Mouse (Mus musculus) heart, embryonic 13.5 days (tissue): ENCODE measurements around the gene Stk35. TPM values are rescaled to one million over a fixed set of nuclear protein-coding genes. Genes with fewer than 3 reads are reported as not detected.
"Not testable (repeated sequence)": the region's sequence is repeated elsewhere in the genome, so short reads cannot be mapped to it uniquely, and the experiment has no call there.

Experiments
- ATAC-seq: fragments of 200-750 bp; cut with Nextera tagmentation; 2 replicates; pipeline ENCODE4 v1.8.0; 2017; ENCODE audit warnings: moderate TSS enrichment; ENCODE audit not compliant: insufficient number of reproducible peaks, low FRiP score, low TSS enrichment; ENCODE audit errors: extremely low read depth
- H3K27ac ChIP-seq: fragments of 300-500 bp; sonication (generic); replicated peaks from 2 replicates; pipeline ENCODE4 v1.5.1; 2015; ENCODE audit warnings: moderate library complexity, mild to moderate bottlenecking, inconsistent platforms
- H3K27me3 ChIP-seq: fragments of 300-500 bp; sonication (generic); replicated peaks from 2 replicates; pipeline ENCODE4 v1.6.1; 2015; ENCODE audit warnings: mild to moderate bottlenecking, inconsistent platforms
- H3K36me3 ChIP-seq: fragments of 300-500 bp; sonication (generic); 2 replicates; pipeline ENCODE4 v1.6.1; 2015; ENCODE audit warnings: mild to moderate bottlenecking, inconsistent platforms
- H3K4me1 ChIP-seq: fragments of 300-500 bp; sonication (generic); 2 replicates; pipeline ENCODE4 v1.6.1; 2015; ENCODE audit warnings: inconsistent platforms
- H3K4me2 ChIP-seq: fragments of 300-500 bp; sonication (generic); 2 replicates; pipeline ENCODE4 v1.6.1; 2015; ENCODE audit warnings: inconsistent platforms, mild to moderate bottlenecking, moderate library complexity
- H3K4me3 ChIP-seq: fragments of 300-500 bp; sonication (generic); 2 replicates; pipeline ENCODE4 v1.5.1; 2015; ENCODE audit warnings: moderate library complexity, mild to moderate bottlenecking, inconsistent platforms
- H3K9ac ChIP-seq: fragments of 300-500 bp; sonication (generic); 2 replicates; pipeline ENCODE4 v1.6.1; 2015; ENCODE audit warnings: inconsistent platforms, mild to moderate bottlenecking, moderate library complexity
- H3K9me3 ChIP-seq: fragments of 300-500 bp; sonication (generic); 2 replicates; pipeline ENCODE4 v1.6.1; 2016; ENCODE audit warnings: inconsistent platforms
- whole genome bisulfite sequencing: fragments of 180-500 bp; shearing (Covaris S2); methylation state at CpG from one replicate; pipeline ENCODE4 v1.1.7; 2015; ENCODE audit warnings: mixed read lengths; 5-methylcytosine and 5-hydroxymethylcytosine counted together
- polyA plus RNA-seq: library from polyadenylated mRNA; unstranded; fragments of >200 nt; fragmentation: Nextera tagmentation; extraction: Ambion mirVana; gene quantifications from 2 replicates; pipeline ENCODE4 v1.2.1, GENCODE M21; 2015

Gene Stk35
- polyA plus RNA-seq, 1 experiment from 2014 or later = 6.1 TPM

DNA sequence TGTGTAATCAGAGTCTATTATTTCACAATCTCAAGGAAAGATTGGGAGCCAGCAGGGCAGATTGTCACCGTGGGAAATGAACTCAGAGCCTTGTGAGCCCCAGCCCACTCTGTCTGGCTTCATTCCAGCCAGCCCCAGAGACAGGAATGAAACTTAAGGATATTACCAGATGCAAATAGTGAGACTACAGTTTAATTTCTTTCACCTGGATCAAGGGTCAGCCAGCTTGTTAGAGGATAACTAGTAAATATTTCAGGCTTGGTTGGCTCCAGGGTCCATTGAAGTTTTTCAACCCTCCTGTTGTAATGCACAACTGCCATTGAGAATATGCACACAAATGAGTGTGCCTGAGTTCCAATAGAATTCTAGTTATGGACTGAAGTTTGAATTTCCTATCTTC is 36.6 kb downstream of the Stk35 start:
- H3K4me3 ChIP-seq = no peak overlapping the region
- 33% methylated on average over 1 of the region's 1 CpGs for WGBS
- no peak overlapping the region for H3K4me2 ChIP-seq
- H3K4me1 ChIP-seq = peaks cover 4% of the 10 kb centered on the region; the same call in 1 of the 2 replicates
- H3K27ac ChIP-seq = no peak overlapping the region
- H3K36me3 ChIP-seq = peaks cover 5% of the 10 kb centered on the region
- no peaks in the 10 kb centered on the region for H3K9me3 ChIP-seq
- H3K9ac ChIP-seq = no peak overlapping the region
- no peaks in the 10 kb centered on the region for H3K27me3 ChIP-seq
- no peak for ATAC-seq

DNA sequence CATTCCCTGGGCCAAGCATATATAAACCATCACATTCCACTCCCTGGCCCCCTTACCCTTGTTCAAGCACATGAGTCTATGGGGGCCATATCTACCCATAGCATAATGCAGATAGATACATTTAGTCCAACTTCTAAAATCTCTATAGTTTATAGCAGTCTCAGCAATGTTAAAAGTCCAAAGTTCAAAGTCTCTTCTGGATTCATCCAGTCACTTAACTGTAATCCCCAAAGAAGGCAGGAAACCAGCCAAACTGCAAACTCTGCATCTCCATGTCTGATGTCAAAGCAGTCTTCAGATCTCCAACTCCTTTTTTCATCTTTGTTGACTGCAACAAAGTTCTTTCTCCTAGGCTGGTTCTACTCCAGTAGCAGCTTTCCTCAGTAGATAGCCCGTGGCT is 38.0 kb downstream of the Stk35 start:
- Histone ChIP-seq H3K4me2 (no peak overlapping the region), H3K9ac (no peak overlapping the region), H3K9me3 (no peaks in the 10 kb centered on the region), H3K4me3 (no peak overlapping the region), H3K4me1 (peaks cover 4% of the 10 kb centered on the region; the same call in 1 of the 2 replicates), H3K27ac (no peak overlapping the region), H3K36me3 (no peaks in the 10 kb centered on the region), H3K27me3 (no peaks in the 10 kb centered on the region)
- no peak for ATAC-seq
- WGBS = 89% methylated on average over 1 of the region's 1 CpGs

DNA sequence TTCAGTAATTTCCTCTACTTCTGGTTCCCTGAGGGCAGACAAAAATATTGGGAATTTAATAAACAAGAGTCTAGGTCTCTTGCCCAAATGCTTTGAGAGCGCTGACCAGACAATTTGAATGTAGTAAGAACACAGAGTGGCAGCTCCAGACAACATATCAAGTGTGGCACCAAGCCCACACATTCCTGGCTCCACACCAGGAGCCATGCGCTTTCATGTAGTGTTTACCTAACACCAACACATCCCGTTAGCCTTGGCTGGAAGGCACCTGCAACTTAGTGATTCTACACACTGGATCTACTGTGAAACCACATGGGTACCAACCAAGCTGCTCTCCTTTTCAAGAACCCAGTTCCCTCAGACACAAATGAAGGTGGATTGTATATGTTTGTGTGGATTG is 45.5 kb downstream of the Stk35 start:
- no peak for ATAC-seq
- Histone ChIP-seq H3K4me1 (peaks cover 9% of the 10 kb centered on the region), H3K36me3 (no peaks in the 10 kb centered on the region), H3K9ac (no peak overlapping the region), H3K4me3 (no peak overlapping the region), H3K4me2 (no peak overlapping the region), H3K9me3 (no peaks in the 10 kb centered on the region), H3K27ac (no peak overlapping the region), H3K27me3 (no peaks in the 10 kb centered on the region)
- WGBS = 44% methylated on average over 3 of the region's 3 CpGs

DNA sequence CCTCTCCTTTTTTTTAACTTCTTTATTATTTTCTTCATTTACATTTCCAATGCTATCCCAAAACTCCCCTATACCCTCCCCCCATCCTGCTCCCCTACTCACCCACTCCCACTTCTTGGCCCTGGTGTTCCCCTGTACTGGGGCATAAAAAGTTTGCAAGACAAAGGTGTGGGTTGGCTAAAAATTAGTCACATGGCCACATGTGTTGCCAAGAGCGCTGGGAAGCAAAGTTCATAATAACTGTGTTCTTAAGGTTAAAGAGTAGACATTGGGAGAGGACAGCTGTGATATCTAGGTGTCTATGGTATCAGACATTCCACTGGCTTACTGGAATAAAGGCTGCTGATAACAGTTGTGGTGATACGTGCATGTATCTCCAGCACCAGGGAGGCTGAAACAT is 46.2 kb downstream of the Stk35 start:
- Histone ChIP-seq H3K9me3 (no peaks in the 10 kb centered on the region), H3K9ac (no peak overlapping the region), H3K27ac (no peak overlapping the region), H3K36me3 (no peaks in the 10 kb centered on the region), H3K4me1 (peaks cover 9% of the 10 kb centered on the region), H3K4me3 (no peak overlapping the region), H3K27me3 (no peaks in the 10 kb centered on the region), H3K4me2 (no peak overlapping the region)
- no peak for ATAC-seq
- WGBS = 67% methylated on average over 2 of the region's 2 CpGs

DNA sequence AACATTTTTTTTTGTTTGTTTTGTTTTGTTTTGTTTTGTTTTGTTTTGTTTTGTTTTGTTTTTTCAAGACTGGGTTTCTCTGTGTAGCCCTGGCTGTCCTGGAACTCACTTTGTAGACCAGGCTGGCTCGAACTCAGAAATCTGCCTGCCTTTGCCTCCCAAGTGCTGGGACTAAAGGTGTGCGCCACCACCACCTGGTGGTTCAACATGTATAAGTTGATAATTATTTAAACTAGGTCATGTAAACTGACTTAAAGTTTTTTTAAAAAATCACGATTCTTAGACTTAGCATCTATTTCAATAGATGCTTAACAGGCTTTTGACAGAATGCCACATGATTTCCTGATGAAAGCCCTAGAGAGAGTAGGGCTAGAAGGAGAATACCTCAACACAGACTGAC is 48.8 kb downstream of the Stk35 start:
- ATAC-seq, H3K9ac ChIP-seq, H3K4me2 ChIP-seq, H3K9me3 ChIP-seq, H3K4me3 ChIP-seq, H3K27me3 ChIP-seq, H3K36me3 ChIP-seq, H3K27ac ChIP-seq, H3K4me1 ChIP-seq: not testable (repeated sequence)
- WGBS = 78% methylated on average over 3 of the region's 3 CpGs

DNA sequence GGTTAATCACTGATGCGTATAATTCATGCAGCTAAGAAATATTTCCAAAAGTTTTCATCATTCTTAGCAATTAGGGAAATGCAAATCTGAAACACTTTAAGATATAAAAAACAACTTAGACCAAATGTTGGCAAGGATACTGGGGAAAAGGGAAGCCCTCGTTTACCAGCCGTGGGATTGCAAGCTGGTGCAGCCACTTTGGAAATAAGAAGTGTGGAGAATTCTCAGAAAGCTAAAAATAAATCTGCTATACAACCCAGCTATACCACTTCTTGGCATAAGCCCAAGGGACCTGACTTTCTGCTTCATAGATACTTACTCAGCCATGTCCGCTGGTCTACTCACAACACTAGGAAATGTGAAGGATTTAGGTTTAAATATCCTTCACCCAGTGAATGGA is 51.2 kb downstream of the Stk35 start:
- H3K36me3 ChIP-seq = no peaks in the 10 kb centered on the region
- WGBS = 57% methylated on average over 4 of the region's 4 CpGs
- H3K27me3 ChIP-seq = no peaks in the 10 kb centered on the region
- ATAC-seq = no peak
- no peak overlapping the region for H3K4me3 ChIP-seq
- H3K4me1 ChIP-seq = no peaks in the 10 kb centered on the region; the same call in 1 of the 2 replicates
- H3K27ac ChIP-seq = no peak overlapping the region
- H3K4me2 ChIP-seq = no peak overlapping the region
- H3K9ac ChIP-seq = no peak overlapping the region
- H3K9me3 ChIP-seq = no peaks in the 10 kb centered on the region

DNA sequence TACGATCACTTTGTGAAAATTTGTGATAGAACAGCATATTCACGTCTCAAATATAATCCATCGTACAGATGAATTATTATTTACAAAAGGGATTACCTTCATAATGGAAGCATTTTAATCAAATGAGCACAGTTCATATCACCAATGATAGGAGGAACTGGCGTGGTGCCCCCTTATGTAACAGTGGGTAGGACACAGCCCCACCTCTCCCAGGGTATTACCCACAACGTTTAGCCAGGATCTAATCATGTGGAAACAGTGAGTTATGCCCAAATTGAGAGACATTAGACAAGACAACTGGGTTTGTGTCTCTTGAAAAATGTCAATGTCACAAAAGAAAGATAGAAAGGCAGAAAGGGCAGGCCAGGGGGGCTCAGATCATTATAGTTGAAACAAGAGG is 62.9 kb downstream of the Stk35 start:
- no peak for ATAC-seq
- Histone ChIP-seq H3K9me3 (peaks cover 6% of the 10 kb centered on the region; the same call in 1 of the 2 replicates), H3K4me2 (no peak overlapping the region), H3K27me3 (no peaks in the 10 kb centered on the region), H3K27ac (no peak overlapping the region), H3K4me1 (no peaks in the 10 kb centered on the region), H3K9ac (no peak overlapping the region), H3K36me3 (no peaks in the 10 kb centered on the region), H3K4me3 (no peak overlapping the region)
- WGBS = 75% methylated on average over 5 of the region's 5 CpGs

DNA sequence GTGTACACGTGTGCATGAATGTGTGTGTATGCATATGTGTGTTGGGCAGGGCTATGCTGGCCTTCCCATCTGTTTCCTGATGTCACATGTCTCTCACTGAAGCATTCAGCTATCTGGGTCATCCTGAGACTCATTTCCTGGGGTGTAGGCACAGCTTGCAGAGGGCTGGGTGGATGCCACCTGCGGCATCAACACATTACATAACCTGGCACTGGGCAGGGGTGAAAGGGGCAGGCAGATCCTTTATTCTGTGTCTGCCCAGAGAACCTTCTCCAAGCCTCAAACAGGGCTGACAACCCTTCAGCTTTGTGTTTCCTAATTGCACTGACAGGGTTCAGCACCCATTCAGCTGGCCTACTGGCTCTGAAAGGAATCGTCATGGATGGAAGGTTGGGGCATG is 64.6 kb downstream of the Stk35 start:
- H3K36me3 ChIP-seq = no peaks in the 10 kb centered on the region
- no peak overlapping the region for H3K9ac ChIP-seq
- peaks cover 6% of the 10 kb centered on the region; the same call in 1 of the 2 replicates for H3K9me3 ChIP-seq
- 70% methylated on average over 3 of the region's 3 CpGs for WGBS
- no peaks in the 10 kb centered on the region for H3K4me1 ChIP-seq
- no peak overlapping the region for H3K27ac ChIP-seq
- H3K4me3 ChIP-seq = no peak overlapping the region
- H3K27me3 ChIP-seq = no peaks in the 10 kb centered on the region
- H3K4me2 ChIP-seq = no peak overlapping the region
- ATAC-seq = no peak

DNA sequence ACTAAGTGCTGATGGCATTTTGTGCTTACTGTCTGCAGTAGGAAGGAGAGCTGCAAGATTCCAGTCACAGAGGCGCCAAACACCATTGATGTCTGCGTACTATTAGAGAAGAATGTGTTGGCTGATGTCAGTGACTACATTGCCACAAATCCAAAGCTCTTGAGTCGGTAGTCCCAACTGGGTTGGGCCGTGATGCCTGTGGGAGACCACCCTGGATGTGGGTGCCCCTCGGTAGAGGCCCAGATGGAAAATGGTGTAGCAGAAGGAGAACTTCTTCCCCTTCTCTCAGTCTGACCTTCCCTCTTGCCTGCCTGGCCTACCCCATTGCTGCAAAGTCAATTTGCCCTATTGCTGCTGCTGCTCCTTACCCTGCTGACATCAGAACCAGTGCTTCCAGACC is 68.8 kb downstream of the Stk35 start:
- Histone ChIP-seq H3K36me3 (no peaks in the 10 kb centered on the region), H3K27ac (no peak overlapping the region), H3K4me3 (no peak overlapping the region), H3K4me2 (no peak overlapping the region), H3K9me3 (no peaks in the 10 kb centered on the region), H3K27me3 (no peaks in the 10 kb centered on the region), H3K4me1 (peaks cover 25% of the 10 kb centered on the region), H3K9ac (no peak overlapping the region)
- 81% methylated on average over 5 of the region's 5 CpGs for WGBS
- no peak for ATAC-seq

DNA sequence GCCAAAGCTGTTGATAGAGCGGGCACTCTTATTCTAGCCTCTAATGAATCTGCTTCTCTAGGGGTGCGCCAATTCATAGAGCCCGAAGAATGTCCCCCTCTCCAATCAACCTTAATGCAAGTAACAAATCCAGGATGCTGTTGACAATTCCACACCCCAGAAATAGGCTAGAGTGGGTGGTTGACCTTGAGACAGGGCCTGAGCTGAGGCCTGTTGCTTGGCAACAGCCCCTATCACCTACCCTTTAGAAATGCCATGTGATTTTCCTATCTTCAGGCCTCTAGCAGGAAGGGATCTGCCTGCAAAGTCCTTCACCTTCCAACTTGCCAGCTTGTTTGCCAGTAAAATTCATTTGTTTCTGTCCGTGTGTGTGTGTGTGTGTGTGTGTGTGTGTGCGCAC is 70.9 kb downstream of the Stk35 start:
- Histone ChIP-seq H3K4me1 (peaks cover 27% of the 10 kb centered on the region), H3K9me3 (no peaks in the 10 kb centered on the region), H3K27me3 (no peaks in the 10 kb centered on the region), H3K4me2 (peak overlapping the region; percentile 41), H3K36me3 (no peaks in the 10 kb centered on the region), H3K27ac (peak overlapping the region; percentile 71), H3K4me3 (no peak overlapping the region), H3K9ac (no peak overlapping the region)
- ATAC-seq = no peak; the same call in 1 of the 2 replicates
- 64% methylated on average over 5 of the region's 5 CpGs for WGBS

DNA sequence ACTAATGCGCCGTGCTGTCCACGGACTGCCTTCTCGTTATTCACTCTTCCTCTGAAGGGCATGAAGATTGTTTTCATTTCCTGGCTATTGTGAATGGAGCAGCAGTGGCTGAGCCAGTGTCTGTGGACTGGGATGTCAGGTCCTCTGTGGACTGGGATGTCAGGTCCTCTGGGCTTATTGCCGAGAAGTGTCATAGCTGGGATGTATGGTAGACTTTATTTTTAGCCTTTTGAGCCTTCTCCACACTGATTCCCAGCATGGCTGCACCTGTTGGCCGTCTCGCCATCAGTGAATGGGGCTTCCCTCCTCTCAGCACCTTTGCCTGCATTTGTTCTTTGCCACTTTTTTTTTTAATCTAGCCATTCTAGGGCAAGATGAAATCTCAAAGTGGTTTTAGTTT is 71.8 kb downstream of the Stk35 start:
- H3K27me3 ChIP-seq = no peaks in the 10 kb centered on the region
- peaks cover 27% of the 10 kb centered on the region for H3K4me1 ChIP-seq
- no peaks in the 10 kb centered on the region for H3K9me3 ChIP-seq
- H3K36me3 ChIP-seq = no peaks in the 10 kb centered on the region
- peak overlapping the region; percentile 71 for H3K27ac ChIP-seq
- no peak for ATAC-seq
- 62% methylated on average over 7 of the region's 7 CpGs for WGBS
- no peak overlapping the region for H3K4me3 ChIP-seq
- H3K4me2 ChIP-seq = 0 out of 2 replicates have a peak overlapping the region, but pooled peaks have one; percentile 41
- H3K9ac ChIP-seq = no peak overlapping the region

DNA sequence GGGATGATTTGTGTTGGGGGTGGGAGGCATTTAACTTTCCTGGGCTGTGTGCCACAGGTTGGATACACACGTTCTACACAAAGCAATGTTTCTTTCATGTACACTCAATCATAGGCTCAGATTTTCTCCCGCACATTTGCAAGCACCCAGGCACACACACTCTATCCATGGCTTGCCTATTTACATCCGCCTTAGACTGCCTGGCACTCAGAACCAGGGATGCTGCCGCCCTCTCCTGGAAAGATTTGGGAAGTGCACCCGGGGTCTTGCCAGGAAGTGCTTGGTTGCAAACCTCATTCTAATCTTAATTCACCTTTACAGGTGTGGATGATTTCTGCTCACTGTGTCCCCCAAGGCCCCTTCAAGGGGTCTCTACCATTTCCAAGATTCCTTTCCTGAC is 73.2 kb downstream of the Stk35 start:
- WGBS = 8% methylated on average over 5 of the region's 5 CpGs
- Histone ChIP-seq H3K4me1 (peaks cover 27% of the 10 kb centered on the region), H3K4me3 (no peak overlapping the region), H3K36me3 (no peaks in the 10 kb centered on the region), H3K9me3 (no peaks in the 10 kb centered on the region), H3K9ac (no peak overlapping the region), H3K4me2 (no peak overlapping the region), H3K27ac (no peak overlapping the region), H3K27me3 (no peaks in the 10 kb centered on the region)
- ATAC-seq = no peak
